Mouse (Mus musculus): ENCODE measurements around the gene Gar1. TPM values are rescaled to one million over a fixed set of nuclear protein-coding genes. Genes with fewer than 3 reads are reported as not detected.

The Gar1 gene
- total and polyA plus RNA-seq, 3 experiments: 87.1 to 473 (median 461) TPM

DNA sequence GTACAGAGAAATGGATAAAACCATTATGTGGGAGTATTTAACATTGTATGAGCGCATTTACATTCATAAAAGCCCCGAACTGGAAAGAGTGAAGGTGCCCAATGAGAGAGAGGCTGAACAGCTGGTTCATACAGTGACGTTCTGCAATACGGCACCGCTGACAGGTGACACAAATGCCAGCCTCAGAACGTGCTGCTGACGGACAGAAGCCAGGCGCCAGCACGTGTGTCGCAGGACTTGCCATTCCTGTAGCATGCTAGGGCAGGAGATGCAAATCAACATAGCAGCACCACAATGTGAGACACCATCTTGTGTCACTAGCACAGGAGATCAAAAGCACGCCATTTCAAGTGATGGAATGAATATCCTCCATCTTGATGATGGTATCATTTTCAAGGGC lies 32.6 kb downstream of the Gar1 start:
- no peak for TF ChIP-seq GABPA (IDR thresholded peaks at IDR 0.05; ENCODE audit: low read depth, low read length)
- TF ChIP-seq USF2 (IDR thresholded peaks at IDR 0.05; ENCODE audit: borderline replicate concordance in 1 of 2, insufficient read depth in 1 of 2, low read depth in 1 of 2, low read length in 2 of 2): no peak
- no peak for TF ChIP-seq MYC (IDR thresholded peaks at IDR 0.05; ENCODE audit: low read depth, low read length)
- TF ChIP-seq NELFE (IDR thresholded peaks at IDR 0.05; ENCODE audit: low read depth, low read length): no peak
- TF ChIP-seq SIN3A (IDR thresholded peaks at IDR 0.05; ENCODE audit: low read length): no peak
- no peak for TF ChIP-seq MAX (IDR thresholded peaks at IDR 0.05; ENCODE audit: low read length)
- no peak for TF ChIP-seq MAFK (IDR thresholded peaks at IDR 0.05; ENCODE audit: borderline replicate concordance, low read depth, low read length)
- no peak for TF ChIP-seq ZMIZ1 (IDR thresholded peaks at IDR 0.05; ENCODE audit: low read depth, low read length)
- TF ChIP-seq TBP (IDR thresholded peaks at IDR 0.05; ENCODE audit: low read depth, low read length): no peak
- TF ChIP-seq ZNF384 (IDR thresholded peaks at IDR 0.05; ENCODE audit: low read depth, low read length): no peak
- H3K27me3 ChIP-seq (ENCODE audit: control insufficient read depth in 1 of 2, insufficient read depth in 2 of 2, low read length in 2 of 2): peaks cover 0 to 2% of the 10 kb centered on the region in 2 experiments; a peak in 1 of 4 replicates
- H3K9me3 ChIP-seq (replicated peaks; ENCODE audit: insufficient read depth, low read length): no peaks in the 10 kb centered on the region
- no peaks in the 10 kb centered on the region for H3K4me1 ChIP-seq (ENCODE audit: control insufficient read depth in 1 of 2, insufficient read depth in 2 of 2, low read length in 2 of 2)
- no peaks in the 10 kb centered on the region for H3K36me3 ChIP-seq (ENCODE audit: control insufficient read depth in 1 of 2, insufficient read depth in 2 of 2, low read length in 2 of 2)
- no peak overlapping the region for H3K9ac ChIP-seq (ENCODE audit: control insufficient read depth, low read depth, low read length, poor library complexity, severe bottlenecking)
- DNase-seq (ENCODE audit: low read depth, low spot score): no peak
- H3K79me2 ChIP-seq (ENCODE audit: control insufficient read depth, insufficient read depth, low read length, poor library complexity): no peaks in the 10 kb centered on the region
- no peak overlapping the region for H3K4me3 ChIP-seq (ENCODE audit: control insufficient read depth in 1 of 2, insufficient read depth in 1 of 2, low read depth in 2 of 2, low read length in 2 of 2)
- no peak overlapping the region for H3K27ac ChIP-seq (ENCODE audit: control insufficient read depth, low read depth, low read length)

DNA sequence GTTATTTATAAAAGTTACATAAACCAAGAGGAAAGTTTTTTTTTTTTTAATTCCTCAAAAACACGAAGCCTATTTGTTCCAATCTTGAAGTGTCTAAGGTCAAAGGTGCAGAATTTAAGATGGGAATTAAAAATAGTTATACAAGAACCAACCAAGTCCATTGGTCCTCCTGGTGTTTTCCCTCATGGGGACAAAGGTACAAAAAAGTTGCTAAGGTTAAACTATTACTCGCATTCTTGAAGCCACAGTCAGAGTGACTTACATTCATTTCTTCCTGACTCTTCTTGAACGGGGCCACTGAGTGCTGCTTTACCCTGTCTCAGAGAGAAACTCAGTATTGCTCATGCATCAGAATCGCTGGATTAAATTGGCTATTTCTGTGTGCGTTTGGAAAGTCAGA lies 33.9 kb downstream of the Gar1 start:
- H3K9me3 ChIP-seq (replicated peaks; ENCODE audit: insufficient read depth, low read length): no peaks in the 10 kb centered on the region

DNA sequence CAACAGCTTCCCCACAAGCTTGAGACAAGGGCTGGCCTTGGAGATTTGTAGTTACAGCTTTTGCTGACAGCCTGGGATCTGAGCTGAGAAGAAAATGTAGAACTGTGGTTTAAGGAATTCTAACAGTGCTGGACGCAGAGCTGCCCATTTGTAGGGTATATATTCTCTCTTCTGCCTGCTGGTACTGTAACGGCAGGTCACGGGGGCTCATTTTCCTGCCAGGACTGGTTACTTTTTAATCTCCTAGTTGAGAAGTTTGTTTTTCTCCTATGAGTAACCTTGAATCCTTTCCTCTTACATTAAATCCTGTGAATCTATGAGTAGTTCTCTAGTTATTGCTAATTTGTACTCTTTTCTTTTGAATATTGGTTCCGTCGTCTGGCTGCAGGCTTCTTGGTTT lies 37.4 kb downstream of the Gar1 start:
- Histone ChIP-seq H3K27ac (ENCODE audit: control insufficient read depth, low read depth, low read length) (no peak overlapping the region), H3K27me3 (ENCODE audit: control insufficient read depth in 1 of 2, insufficient read depth in 2 of 2, low read length in 2 of 2) (peaks cover 0 to 2% of the 10 kb centered on the region in 2 experiments; a peak in 1 of 4 replicates), H3K79me2 (ENCODE audit: control insufficient read depth, insufficient read depth, low read length, poor library complexity) (no peaks in the 10 kb centered on the region), H3K9ac (ENCODE audit: control insufficient read depth, low read depth, low read length, poor library complexity, severe bottlenecking) (no peak overlapping the region), H3K36me3 (ENCODE audit: control insufficient read depth in 1 of 2, insufficient read depth in 2 of 2, low read length in 2 of 2) (no peaks in the 10 kb centered on the region), H3K9me3 (replicated peaks; ENCODE audit: insufficient read depth, low read length) (no peaks in the 10 kb centered on the region), H3K4me3 (ENCODE audit: control insufficient read depth in 1 of 2, insufficient read depth in 1 of 2, low read depth in 2 of 2, low read length in 2 of 2) (no peak overlapping the region), H3K4me1 (ENCODE audit: control insufficient read depth in 1 of 2, insufficient read depth in 2 of 2, low read length in 2 of 2) (no peaks in the 10 kb centered on the region)
- DNase-seq (ENCODE audit: low read depth, low spot score): no peak
- TF ChIP-seq CHD2 (IDR thresholded peaks at IDR 0.05; ENCODE audit: low read length) (no peak), MXI1 (IDR thresholded peaks at IDR 0.05; ENCODE audit: low read depth, low read length) (no peak), TAL1 (IDR thresholded peaks at IDR 0.05; ENCODE audit: low read length) (no peak), EP300 (IDR thresholded peaks at IDR 0.05; ENCODE audit: low read depth in 1 of 2, low read length in 2 of 2) (no peak), HCFC1 (IDR thresholded peaks at IDR 0.05; ENCODE audit: low read depth, low read length) (no peak), NRF1 (IDR thresholded peaks at IDR 0.05; ENCODE audit: insufficient read depth, low read depth, low read length, poor library complexity, severe bottlenecking) (no peak)

More for the DNA sequence above, 33.9 kb downstream of the Gar1 start:
- H3K36me3 ChIP-seq (ENCODE audit: control insufficient read depth in 1 of 2, insufficient read depth in 2 of 2, low read length in 2 of 2): no peaks in the 10 kb centered on the region
- no peak overlapping the region for H3K4me3 ChIP-seq (ENCODE audit: control insufficient read depth in 1 of 2, insufficient read depth in 1 of 2, low read depth in 2 of 2, low read length in 2 of 2)
- no peak for DNase-seq (ENCODE audit: low read depth, low spot score)
- H3K27me3 ChIP-seq (ENCODE audit: control insufficient read depth in 1 of 2, insufficient read depth in 2 of 2, low read length in 2 of 2): peaks cover 0 to 2% of the 10 kb centered on the region in 2 experiments; a peak in 1 of 4 replicates
- TF ChIP-seq POLR2AphosphoS5 (IDR thresholded peaks at IDR 0.05; ENCODE audit: borderline replicate concordance, low read depth, low read length) (no peak), MAZ (IDR thresholded peaks at IDR 0.05; ENCODE audit: low read depth, low read length) (no peak), ELF1 (IDR thresholded peaks at IDR 0.05; ENCODE audit: low read depth, low read length) (no peak), POLR2A (IDR thresholded peaks at IDR 0.05; ENCODE audit: control insufficient read depth in 1 of 2, insufficient read depth in 1 of 2, low read depth in 1 of 2, low read length in 2 of 2, poor library complexity in 1 of 2) (no peak), SIN3A (IDR thresholded peaks at IDR 0.05; ENCODE audit: low read length) (no peak), NRF1 (IDR thresholded peaks at IDR 0.05; ENCODE audit: insufficient read depth, low read depth, low read length, poor library complexity, severe bottlenecking) (no peak), E2F4 (IDR thresholded peaks at IDR 0.05; ENCODE audit: borderline replicate concordance, low read depth, low read length) (no peak), EP300 (IDR thresholded peaks at IDR 0.05; ENCODE audit: low read depth in 1 of 2, low read length in 2 of 2) (no peak), JUND (IDR thresholded peaks at IDR 0.05; ENCODE audit: low read depth, low read length) (no peak), BHLHE40 (IDR thresholded peaks at IDR 0.05; ENCODE audit: borderline replicate concordance, low read depth, low read length) (no peak), MYC (IDR thresholded peaks at IDR 0.05; ENCODE audit: low read depth, low read length) (no peak)
- H3K9ac ChIP-seq (ENCODE audit: control insufficient read depth, low read depth, low read length, poor library complexity, severe bottlenecking): no peak overlapping the region
- no peaks in the 10 kb centered on the region for H3K79me2 ChIP-seq (ENCODE audit: control insufficient read depth, insufficient read depth, low read length, poor library complexity)
- H3K4me1 ChIP-seq (ENCODE audit: control insufficient read depth in 1 of 2, insufficient read depth in 2 of 2, low read length in 2 of 2): no peaks in the 10 kb centered on the region
- H3K27ac ChIP-seq (ENCODE audit: control insufficient read depth, low read depth, low read length): no peak overlapping the region

All from MEL (cell line).